Mouse (Mus musculus): ENCODE data around the gene Slc2a12. TPM values are rescaled to one million over a fixed set of nuclear protein-coding genes. Genes with fewer than 3 reads are reported as not detected.

Slc2a12 gene
- polyA plus RNA-seq, 1 experiment from 2014 or later, result 1.4 TPM

DNA sequence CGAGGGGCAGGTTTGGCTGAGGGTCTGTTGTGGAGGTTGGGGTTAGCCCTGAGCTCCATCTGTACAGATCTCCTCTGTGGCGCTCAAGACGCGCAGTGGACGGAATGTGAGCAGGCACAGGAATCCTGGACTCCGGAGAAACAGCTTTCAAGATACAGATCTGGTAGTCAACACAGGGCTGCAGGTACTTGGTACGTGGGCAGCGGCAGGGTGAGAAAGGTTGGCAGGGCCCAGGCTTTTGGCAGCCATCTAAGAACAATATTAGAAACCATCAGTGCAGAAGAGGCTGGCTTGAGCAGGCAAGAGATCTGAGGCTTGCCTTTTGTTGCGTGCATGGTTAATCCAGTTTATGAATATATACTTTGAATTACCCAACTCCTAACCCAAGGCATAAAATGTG, 51.4 kb downstream of the Slc2a12 start:
- DNase-seq (ENCODE audit: extremely low spot score, low spot score), result no peak
- 95% methylated on average over 9 of the region's 9 CpGs for WGBS
- H3K36me3 ChIP-seq (replicated peaks), result peaks cover 19% of the 10 kb centered on the region
- no peaks in the 10 kb centered on the region for H3K9me3 ChIP-seq
- H3K4me1 ChIP-seq, result 0 out of 2 replicates have a peak, but pooled peaks cover under 1% of the 10 kb centered on the region
- H3K27me3 ChIP-seq (ENCODE audit: poor library complexity, severe bottlenecking), result no peaks in the 10 kb centered on the region
- H3K27ac ChIP-seq, result no peak overlapping the region
- no peak overlapping the region for H3K4me3 ChIP-seq

GRCm38 (mm10) chr10:22696864-22697263, 52.1 kb downstream of the Slc2a12 start:
- Histone ChIP-seq H3K36me3 (replicated peaks) (peaks cover 21% of the 10 kb centered on the region), H3K9me3 (no peaks in the 10 kb centered on the region), H3K4me3 (no peak overlapping the region), H3K4me1 (0 out of 2 replicates have a peak, but pooled peaks cover 4% of the 10 kb centered on the region), H3K27ac (no peak overlapping the region), H3K27me3 (ENCODE audit: poor library complexity, severe bottlenecking) (no peaks in the 10 kb centered on the region)
- WGBS, result 93% methylated on average over 7 of the region's 7 CpGs
- no peak for DNase-seq (ENCODE audit: extremely low spot score, low spot score)

GRCm38 (mm10) chr10:22698158-22698953, 53.5 kb downstream of the Slc2a12 start:
- H3K9me3 ChIP-seq, result no peaks in the 10 kb centered on the region
- H3K4me1 ChIP-seq, result 0 out of 2 replicates have a peak, but pooled peaks cover 4% of the 10 kb centered on the region
- no peaks in the 10 kb centered on the region for H3K27me3 ChIP-seq (ENCODE audit: poor library complexity, severe bottlenecking)
- no peak for DNase-seq (ENCODE audit: extremely low spot score, low spot score)
- WGBS, result 92% methylated on average over 9 of the region's 9 CpGs
- H3K36me3 ChIP-seq (replicated peaks), result peaks cover 34% of the 10 kb centered on the region
- H3K4me3 ChIP-seq, result no peak overlapping the region
- H3K27ac ChIP-seq, result no peak overlapping the region

GRCm38 (mm10) chr10:22699487-22700335, 54.9 kb downstream of the Slc2a12 start:
- H3K4me3 ChIP-seq, result no peak overlapping the region
- peaks cover 45% of the 10 kb centered on the region for H3K36me3 ChIP-seq (replicated peaks)
- WGBS, result 83% methylated on average over 19 of the region's 19 CpGs
- no peaks in the 10 kb centered on the region for H3K9me3 ChIP-seq
- H3K4me1 ChIP-seq, result 0 out of 2 replicates have a peak, but pooled peaks cover 4% of the 10 kb centered on the region
- H3K27me3 ChIP-seq (ENCODE audit: poor library complexity, severe bottlenecking), result no peaks in the 10 kb centered on the region
- H3K27ac ChIP-seq, result no peak overlapping the region
- no peak for DNase-seq (ENCODE audit: extremely low spot score, low spot score)

- H3K4me3 ChIP-seq, result no peak overlapping the region
- WGBS, result 95% methylated on average over 9 of the region's 9 CpGs
- no peaks in the 10 kb centered on the region for H3K9me3 ChIP-seq
- peaks cover 54% of the 10 kb centered on the region for H3K36me3 ChIP-seq (replicated peaks)
- no peaks in the 10 kb centered on the region for H3K27me3 ChIP-seq (ENCODE audit: poor library complexity, severe bottlenecking)
- no peak for DNase-seq (ENCODE audit: extremely low spot score, low spot score)
- H3K27ac ChIP-seq, result no peak overlapping the region
- H3K4me1 ChIP-seq, result 0 out of 2 replicates have a peak, but pooled peaks cover 4% of the 10 kb centered on the region
These were observed 56.0 kb downstream of the Slc2a12 start for GRCm38 (mm10) chr10:22700773-22701172.

- 0 out of 2 replicates have a peak, but pooled peaks cover 4% of the 10 kb centered on the region for H3K4me1 ChIP-seq
- no peak for DNase-seq (ENCODE audit: extremely low spot score, low spot score)
- WGBS, result 90% methylated on average over 12 of the region's 12 CpGs
- H3K4me3 ChIP-seq, result no peak overlapping the region
- H3K36me3 ChIP-seq (replicated peaks), result peaks cover 63% of the 10 kb centered on the region
- H3K27me3 ChIP-seq (ENCODE audit: poor library complexity, severe bottlenecking), result no peaks in the 10 kb centered on the region
- H3K27ac ChIP-seq, result no peak overlapping the region
- H3K9me3 ChIP-seq, result no peaks in the 10 kb centered on the region
These were observed 56.9 kb downstream of the Slc2a12 start for GRCm38 (mm10) chr10:22701485-22702315.

DNA sequence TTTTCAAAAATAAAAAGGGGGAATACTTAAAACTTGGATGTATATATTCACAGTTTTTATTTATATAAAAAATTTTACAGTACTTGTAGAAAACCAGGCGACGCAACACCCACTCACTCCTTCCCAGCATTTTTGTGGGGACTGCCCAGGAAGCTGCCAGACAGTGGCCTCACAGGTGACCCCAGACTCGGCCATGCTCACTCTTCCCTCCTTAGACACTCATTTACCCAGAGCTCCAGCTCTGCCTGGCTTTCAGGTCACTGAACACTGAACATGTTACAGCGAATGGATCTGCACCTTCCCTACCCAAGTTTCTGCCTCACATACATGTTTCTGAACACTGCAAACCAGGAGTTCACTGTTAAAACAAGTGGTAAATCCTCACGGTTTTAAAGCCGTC, 59.0 kb downstream of the Slc2a12 start:
- no peaks in the 10 kb centered on the region for H3K9me3 ChIP-seq
- 0 out of 2 replicates have a peak, but pooled peaks cover 4% of the 10 kb centered on the region for H3K4me1 ChIP-seq
- no peak for DNase-seq (ENCODE audit: extremely low spot score, low spot score)
- 85% methylated on average over 6 of the region's 6 CpGs for WGBS
- peaks cover 84% of the 10 kb centered on the region for H3K36me3 ChIP-seq (replicated peaks)
- no peak overlapping the region for H3K4me3 ChIP-seq
- H3K27me3 ChIP-seq (ENCODE audit: poor library complexity, severe bottlenecking), result no peaks in the 10 kb centered on the region
- no peak overlapping the region for H3K27ac ChIP-seq

DNA sequence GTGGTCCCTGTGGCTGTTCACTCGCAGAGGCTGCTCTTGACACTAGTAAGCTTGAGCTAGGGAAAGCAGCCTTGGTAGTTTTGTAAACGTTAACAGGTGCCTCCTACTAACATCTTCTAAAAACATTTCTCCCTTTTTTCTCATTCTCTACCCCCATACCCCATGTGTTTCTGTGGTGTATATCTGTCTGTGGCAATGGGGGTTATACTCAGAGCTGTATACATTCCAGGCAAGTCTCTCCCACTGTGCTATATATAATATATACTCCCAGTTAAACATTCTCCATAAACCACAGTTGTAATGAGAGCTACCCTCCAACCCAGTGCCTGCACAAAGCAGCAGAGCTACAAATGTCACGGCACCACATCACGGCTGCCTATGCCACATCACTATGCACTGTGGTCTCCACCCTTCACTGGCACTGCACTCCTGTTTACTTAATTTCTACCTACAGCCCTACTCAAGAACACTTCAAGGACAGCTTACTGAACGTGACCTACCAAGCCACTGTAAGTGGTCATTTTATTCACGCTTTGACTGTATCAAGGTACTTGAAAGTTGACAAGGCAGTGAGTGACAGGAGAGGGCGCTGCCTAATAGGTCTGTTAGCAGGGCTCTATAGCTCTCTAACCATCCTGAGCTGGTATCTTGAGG, 63.5 kb downstream of the Slc2a12 start:
- no peak overlapping the region for H3K4me3 ChIP-seq
- WGBS, result 92% methylated on average over 7 of the region's 7 CpGs
- no peak overlapping the region for H3K27ac ChIP-seq
- no peaks in the 10 kb centered on the region for H3K9me3 ChIP-seq
- no peaks in the 10 kb centered on the region for H3K4me1 ChIP-seq
- H3K27me3 ChIP-seq (ENCODE audit: poor library complexity, severe bottlenecking), result no peaks in the 10 kb centered on the region
- peaks cover 75% of the 10 kb centered on the region for H3K36me3 ChIP-seq (replicated peaks)
- no peak for DNase-seq (ENCODE audit: extremely low spot score, low spot score)

DNA sequence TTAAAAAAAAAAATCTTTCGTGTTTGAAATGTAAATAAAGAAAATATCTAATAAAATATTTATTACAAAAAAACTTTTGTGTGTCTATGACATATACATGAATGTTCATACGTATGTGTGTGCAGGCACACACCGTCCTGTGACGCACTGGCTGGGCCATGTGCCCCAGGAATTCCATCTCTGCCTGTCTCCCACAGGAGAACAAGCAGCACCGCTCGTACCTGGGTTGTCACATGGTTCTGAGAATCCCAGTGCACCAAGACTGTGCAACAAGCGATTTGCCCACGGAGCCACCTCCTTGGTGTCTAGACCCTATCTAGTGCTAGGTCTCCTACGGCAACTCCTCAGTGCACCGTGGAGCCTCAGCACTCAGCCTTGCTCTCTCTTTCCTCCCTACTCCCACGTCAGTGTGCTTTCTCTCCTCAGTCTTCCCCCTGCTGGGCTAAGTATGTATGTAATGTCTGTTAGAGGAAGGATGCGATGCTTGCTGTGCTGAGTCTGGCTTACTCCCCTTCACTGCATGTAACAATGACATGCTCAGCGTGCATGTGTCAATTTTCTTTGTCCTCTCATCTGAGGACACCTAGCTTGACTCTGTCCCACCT, 65.5 kb downstream of the Slc2a12 start:
- Histone ChIP-seq H3K27me3 (ENCODE audit: poor library complexity, severe bottlenecking) (no peaks in the 10 kb centered on the region), H3K4me3 (no peak overlapping the region), H3K27ac (no peak overlapping the region), H3K4me1 (no peaks in the 10 kb centered on the region), H3K9me3 (no peaks in the 10 kb centered on the region), H3K36me3 (replicated peaks) (peaks cover 60% of the 10 kb centered on the region)
- DNase-seq (ENCODE audit: extremely low spot score, low spot score), result no peak
- 91% methylated on average over 13 of the region's 13 CpGs for WGBS

- H3K4me1 ChIP-seq, result no peaks in the 10 kb centered on the region
- DNase-seq (ENCODE audit: extremely low spot score, low spot score), result no peak
- peaks cover 34% of the 10 kb centered on the region for H3K36me3 ChIP-seq (replicated peaks)
- H3K27me3 ChIP-seq (ENCODE audit: poor library complexity, severe bottlenecking), result no peaks in the 10 kb centered on the region
- H3K27ac ChIP-seq, result no peak overlapping the region
- H3K4me3 ChIP-seq, result no peak overlapping the region
- no peaks in the 10 kb centered on the region for H3K9me3 ChIP-seq
- 95% methylated on average over 2 of the region's 2 CpGs for WGBS
These were observed 68.1 kb downstream of the Slc2a12 start for GRCm38 (mm10) chr10:22712955-22713354.

- H3K27ac ChIP-seq, result no peak overlapping the region
- no peak overlapping the region for H3K4me3 ChIP-seq
- peaks cover 18% of the 10 kb centered on the region for H3K36me3 ChIP-seq (replicated peaks)
- 76% methylated on average over 4 of the region's 4 CpGs for WGBS
- H3K4me1 ChIP-seq, result no peaks in the 10 kb centered on the region
- DNase-seq (ENCODE audit: extremely low spot score, low spot score), result peak; percentile 31
- H3K9me3 ChIP-seq, result no peaks in the 10 kb centered on the region
- no peaks in the 10 kb centered on the region for H3K27me3 ChIP-seq (ENCODE audit: poor library complexity, severe bottlenecking)
These were observed 69.7 kb downstream of the Slc2a12 start for GRCm38 (mm10) chr10:22714520-22714919.

Data from forebrain, embryonic 10.5 days (tissue).